Mouse (Mus musculus): ENCODE measurements at regions not wholly inside any gene's neighbourhood (a gene's known extent, or its start where the extent isn't known, plus 50 kb on each side); places are given as distances from the start of the nearest gene placed in this dataset.
"Not testable (repeated sequence)": the region's sequence is repeated elsewhere in the genome, so short reads cannot be mapped to it uniquely, and the experiment has no call there.

GRCm38 (mm10) chr7:58448727-58449126 lies 207.2 kb upstream of the Atp10a start:
- in situ Hi-C loops (cut with MboI; ENCODE audit: low pct_ligation_motif_present, low pct_unique_long_range_greater_than_20kb, low sequenced_read_pairs) (no loop called here), dilution Hi-C loops (cut with MboI; ENCODE audit: extremely low pct_ligation_motif_present, extremely low pct_unique_long_range_greater_than_20kb, low sequenced_read_pairs) (no loop called here)
- H3K79me2 ChIP-seq (replicated peaks; ENCODE audit: control insufficient read depth, extremely low read depth, insufficient read depth, poor library complexity, severe bottlenecking), result no peaks in the 10 kb centered on the region
- H3K27ac ChIP-seq (ENCODE audit: insufficient read depth, low read depth), result no peak overlapping the region
- no peaks in the 10 kb centered on the region for H3K27me3 ChIP-seq (replicated peaks)
- DNase-seq (ENCODE audit: extremely low read depth), result no peak
- no peak overlapping the region for H3K4me3 ChIP-seq (replicated peaks in 1 of 3; ENCODE audit: low read depth in 2 of 3, low read length in 2 of 3, poor library complexity in 1 of 3)
- no peaks in the 10 kb centered on the region for H3K4me1 ChIP-seq (ENCODE audit: control insufficient read depth in 1 of 2, insufficient read depth in 2 of 2)
- no peak overlapping the region for H3K4me2 ChIP-seq (ENCODE audit: insufficient read depth, low read depth, poor library complexity, severe bottlenecking)
- no peak overlapping the region for H3K9ac ChIP-seq (ENCODE audit: insufficient read depth, low read depth)
- H3K36me3 ChIP-seq (replicated peaks in 1 of 2; ENCODE audit: control insufficient read depth in 1 of 2, insufficient read depth in 1 of 2, low read length in 1 of 2), result no peaks in the 10 kb centered on the region
- peaks cover 35% of the 10 kb centered on the region for H3K9me3 ChIP-seq (replicated peaks; ENCODE audit: low read length)
- TF ChIP-seq NRF1 (IDR thresholded peaks at IDR 0.05; ENCODE audit: low read depth, low read length) (no peak), SIN3A (IDR thresholded peaks at IDR 0.05; ENCODE audit: low read length) (no peak), ZNF384 (IDR thresholded peaks at IDR 0.05; ENCODE audit: low read depth, low read length) (no peak)

DNA sequence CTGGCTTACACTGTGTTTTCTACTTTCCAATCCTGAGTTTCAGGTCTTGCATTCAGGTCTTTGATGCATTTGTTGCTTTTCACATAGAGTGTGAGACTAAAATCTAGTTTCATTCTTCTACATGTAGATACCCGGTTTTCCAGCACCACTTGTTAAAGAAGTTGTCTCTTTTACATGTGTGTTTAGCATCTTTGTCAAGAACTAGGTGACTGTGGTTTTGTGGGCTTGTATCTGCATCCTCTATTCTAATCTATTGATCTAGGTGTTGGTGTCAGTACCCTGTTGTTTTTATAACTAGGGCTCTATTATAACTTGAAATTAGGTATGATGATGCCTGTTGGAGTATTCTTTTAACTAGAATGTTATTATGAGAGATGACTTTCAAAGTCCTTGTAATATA lies 204.0 kb upstream of the Atp10a start:
- Histone ChIP-seq H3K79me2 (replicated peaks; ENCODE audit: control insufficient read depth, extremely low read depth, insufficient read depth, poor library complexity, severe bottlenecking) (no peaks in the 10 kb centered on the region), H3K9ac (ENCODE audit: insufficient read depth, low read depth) (no peak overlapping the region), H3K4me2 (ENCODE audit: insufficient read depth, low read depth, poor library complexity, severe bottlenecking) (no peak overlapping the region), H3K4me1 (ENCODE audit: control insufficient read depth in 1 of 2, insufficient read depth in 2 of 2) (no peaks in the 10 kb centered on the region), H3K27ac (ENCODE audit: insufficient read depth, low read depth) (no peak overlapping the region), H3K27me3 (replicated peaks) (no peaks in the 10 kb centered on the region), H3K36me3 (replicated peaks in 1 of 2; ENCODE audit: control insufficient read depth in 1 of 2, insufficient read depth in 1 of 2, low read length in 1 of 2) (no peaks in the 10 kb centered on the region), H3K9me3 (replicated peaks; ENCODE audit: low read length) (peaks cover 38% of the 10 kb centered on the region), H3K4me3 (replicated peaks in 1 of 3; ENCODE audit: low read depth in 2 of 3, low read length in 2 of 3, poor library complexity in 1 of 3) (no peak overlapping the region)
- in situ Hi-C loops (cut with MboI; ENCODE audit: low pct_ligation_motif_present, low pct_unique_long_range_greater_than_20kb, low sequenced_read_pairs), result no loop called here
- DNase-seq (ENCODE audit: extremely low read depth), result no peak
- dilution Hi-C loops (cut with MboI; ENCODE audit: extremely low pct_ligation_motif_present, extremely low pct_unique_long_range_greater_than_20kb, low sequenced_read_pairs), result no loop called here
- TF ChIP-seq IRF4 (IDR thresholded peaks at IDR 0.05; ENCODE audit: low read depth, low read length) (no peak), ZNF384 (IDR thresholded peaks at IDR 0.05; ENCODE audit: low read depth, low read length) (no peak), TCF12 (IDR thresholded peaks at IDR 0.05; ENCODE audit: low read depth, low read length) (no peak), ZMIZ1 (IDR thresholded peaks at IDR 0.05; ENCODE audit: low read depth, low read length) (no peak), HCFC1 (IDR thresholded peaks at IDR 0.05; ENCODE audit: low read depth, low read length) (no peak), ZKSCAN1 (IDR thresholded peaks at IDR 0.05; ENCODE audit: borderline replicate concordance, low read depth, low read length) (no peak), MAFK (IDR thresholded peaks at IDR 0.05; ENCODE audit: insufficient replicate concordance, low read length) (no peak), RCOR1 (conservative IDR thresholded peaks at IDR 0.05; ENCODE audit: low read depth, low read length) (no peak)

DNA sequence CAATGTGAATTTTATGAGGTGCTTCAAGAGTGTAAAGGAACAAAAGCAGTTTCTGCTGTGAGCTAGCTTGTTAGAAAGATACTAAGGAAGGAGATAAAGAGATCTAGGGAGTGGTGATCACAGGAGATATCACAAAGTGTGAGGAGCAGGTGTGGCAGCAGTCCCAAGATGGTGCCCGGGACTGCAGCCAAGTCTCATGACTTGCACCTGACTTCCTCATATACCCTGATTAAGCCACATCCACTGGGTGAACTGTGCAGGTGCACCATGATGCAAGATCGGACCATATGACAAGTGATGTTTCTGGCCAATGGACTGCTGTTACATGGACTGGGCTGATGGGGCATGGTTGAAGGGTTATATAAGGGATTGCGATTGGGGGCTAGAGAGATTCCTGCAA lies 197.8 kb upstream of the Atp10a start:
- H3K4me1 ChIP-seq (ENCODE audit: control insufficient read depth in 1 of 2, insufficient read depth in 2 of 2); H3K27me3 ChIP-seq (replicated peaks); in situ Hi-C loops (cut with MboI; ENCODE audit: low pct_ligation_motif_present, low pct_unique_long_range_greater_than_20kb, low sequenced_read_pairs); H3K36me3 ChIP-seq (replicated peaks in 1 of 2; ENCODE audit: control insufficient read depth in 1 of 2, insufficient read depth in 1 of 2, low read length in 1 of 2); H3K79me2 ChIP-seq (replicated peaks; ENCODE audit: control insufficient read depth, extremely low read depth, insufficient read depth, poor library complexity, severe bottlenecking); dilution Hi-C loops (cut with MboI; ENCODE audit: extremely low pct_ligation_motif_present, extremely low pct_unique_long_range_greater_than_20kb, low sequenced_read_pairs); DNase-seq (ENCODE audit: extremely low read depth); H3K4me3 ChIP-seq (replicated peaks in 1 of 3; ENCODE audit: low read depth in 2 of 3, low read length in 2 of 3, poor library complexity in 1 of 3); H3K27ac ChIP-seq (ENCODE audit: insufficient read depth, low read depth); H3K9ac ChIP-seq (ENCODE audit: insufficient read depth, low read depth); H3K4me2 ChIP-seq (ENCODE audit: insufficient read depth, low read depth, poor library complexity, severe bottlenecking): not testable (repeated sequence)
- H3K9me3 ChIP-seq (replicated peaks; ENCODE audit: low read length), result peaks cover 33% of the 10 kb centered on the region

All from CH12.LX (cell line).